Mouse (Mus musculus) forebrain, embryonic 11.5 days (tissue): ENCODE measurements around the gene H2-DMa. TPM values are rescaled to one million over a fixed set of nuclear protein-coding genes. Genes with fewer than 3 reads are reported as not detected.
A peak's percentile ranks its signal among the peaks of the same experiment; 100 is the strongest.

ENCODE experiments used
- ATAC-seq: fragments of 200-750 bp; cut with Nextera tagmentation; replicated peaks from 2 replicates; pipeline ENCODE4 v1.8.0; 2017; ENCODE audit warnings: moderate TSS enrichment; ENCODE audit not compliant: low FRiP score
- DNase-seq: peaks from one replicate; pipeline ENCODE4 v3.0.0-alpha.2; 2017; ENCODE audit warnings: low spot score
- H3K27ac ChIP-seq: fragments of 300-500 bp; sonication (generic); 2 replicates; pipeline ENCODE4 v1.5.1; 2014; ENCODE audit warnings: low read depth, low read length
- H3K27me3 ChIP-seq: fragments of 300-500 bp; sonication (generic); 2 replicates; pipeline ENCODE4 v1.6.1; 2014; ENCODE audit warnings: mild to moderate bottlenecking, low read length, mixed read lengths; ENCODE audit not compliant: control insufficient read depth, insufficient read depth
- H3K36me3 ChIP-seq: fragments of 300-500 bp; sonication (generic); 2 replicates; pipeline ENCODE4 v1.6.1; 2014; ENCODE audit warnings: mild to moderate bottlenecking, low read length, moderate library complexity, mixed read lengths; ENCODE audit not compliant: control insufficient read depth, insufficient read depth
- H3K4me1 ChIP-seq: fragments of 300-500 bp; sonication (generic); replicated peaks from 2 replicates; pipeline ENCODE4 v1.6.1; 2014; ENCODE audit warnings: low read length, mixed read lengths; ENCODE audit not compliant: control insufficient read depth, insufficient read depth
- H3K4me2 ChIP-seq: fragments of 300-500 bp; sonication (generic); 2 replicates; pipeline ENCODE4 v1.6.1; 2014; ENCODE audit warnings: low read depth, mild to moderate bottlenecking, low read length, moderate library complexity, mixed read lengths; ENCODE audit not compliant: severe bottlenecking
- H3K4me3 ChIP-seq: fragments of 300-500 bp; sonication (generic); 2 replicates; pipeline ENCODE4 v1.5.1; 2014; ENCODE audit warnings: low read depth, low read length
- H3K9ac ChIP-seq: fragments of 300-500 bp; sonication (generic); 2 replicates; pipeline ENCODE4 v1.6.1; 2014; ENCODE audit warnings: low read length
- H3K9me3 ChIP-seq: fragments of 300-500 bp; sonication (generic); 2 replicates; pipeline ENCODE4 v1.6.1; 2016; ENCODE audit warnings: low read length, mixed read lengths; ENCODE audit not compliant: control insufficient read depth
- WGBS: fragments of 180-500 bp; shearing (Covaris S2); extraction: QIAGEN DNeasy Blood & Tissue Kit; methylation state at CpG from one replicate; pipeline ENCODE4 v1.1.7; 2014; 5-methylcytosine and 5-hydroxymethylcytosine counted together
- polyA plus RNA-seq: library from polyadenylated mRNA; unstranded; fragments of >200 nt; fragmentation: Nextera tagmentation; extraction: Ambion mirVana; gene quantifications from 2 replicates; pipeline ENCODE4 v1.2.1, GENCODE M21; 2014

Gene H2-DMa
- 7.2 and 8.2 TPM in 2 replicates for polyA plus RNA-seq

DNA sequence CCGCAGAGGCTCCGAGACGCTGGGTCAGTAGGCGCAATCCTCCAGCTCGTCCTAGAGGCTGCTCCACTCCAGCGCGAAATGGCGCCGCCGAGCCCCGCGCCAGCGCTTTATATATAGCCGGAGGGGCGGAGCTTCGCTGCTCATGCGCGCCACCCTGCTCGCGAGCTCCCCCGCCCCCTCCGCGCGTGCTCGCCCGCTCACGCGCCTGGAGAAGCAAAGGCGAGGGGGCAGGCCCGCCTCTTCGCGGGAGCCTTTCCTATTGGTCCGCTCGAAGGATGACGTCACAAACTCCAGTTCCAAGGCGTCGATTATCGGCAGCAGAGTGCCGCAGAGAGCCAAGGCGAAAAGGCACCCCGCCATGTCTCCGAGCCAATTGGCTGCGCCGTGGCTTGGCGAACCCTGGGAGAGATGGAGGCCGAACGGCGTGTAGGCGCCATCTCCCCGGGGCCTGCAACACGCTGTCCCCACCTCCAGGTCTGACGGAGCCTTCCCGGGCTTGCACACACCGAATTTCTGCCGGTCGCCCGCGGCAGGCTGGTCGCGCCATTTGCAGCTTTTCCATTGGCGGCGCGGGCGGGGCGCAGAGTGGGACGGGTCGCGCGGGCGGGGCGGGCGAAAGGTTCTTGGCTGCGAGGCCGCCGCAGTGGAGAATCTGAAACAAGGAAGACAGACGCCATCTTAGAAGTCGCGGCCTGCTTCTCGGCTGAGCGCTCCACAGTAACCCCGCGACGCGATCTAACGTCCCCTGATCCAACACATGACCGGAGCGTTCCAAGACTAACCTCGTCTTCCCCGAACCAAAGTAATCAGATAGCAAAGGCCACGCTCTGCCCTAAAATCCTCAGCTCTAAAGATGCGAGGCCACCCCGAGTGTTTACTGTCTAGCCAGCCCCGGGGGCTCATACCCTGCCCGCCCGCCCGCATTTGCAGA is at the start of gene H2-DMa:
TSS of gene H2-DMa (plus strand) at position 293 of the 931 bp plus-strand sequence.
- Histone ChIP-seq H3K4me3 (peak within 1 kb of the TSS; percentile 100), H3K27me3 (no peaks in the 10 kb centered on the region), H3K36me3 (peaks cover 21% of the 10 kb centered on the region), H3K4me2 (peak within 1 kb of the TSS; percentile 95), H3K9ac (peak within 1 kb of the TSS; percentile 100), H3K27ac (peak within 1 kb of the TSS; percentile 100), H3K4me1 (peaks cover 16% of the 10 kb centered on the region; the same call in 1 of the 2 replicates), H3K9me3 (no peaks in the 10 kb centered on the region)
- ATAC-seq: peak; percentile 68
- peak; percentile 99 for DNase-seq
- WGBS: under 1% methylated on average over 95 of the region's 96 CpGs

DNA sequence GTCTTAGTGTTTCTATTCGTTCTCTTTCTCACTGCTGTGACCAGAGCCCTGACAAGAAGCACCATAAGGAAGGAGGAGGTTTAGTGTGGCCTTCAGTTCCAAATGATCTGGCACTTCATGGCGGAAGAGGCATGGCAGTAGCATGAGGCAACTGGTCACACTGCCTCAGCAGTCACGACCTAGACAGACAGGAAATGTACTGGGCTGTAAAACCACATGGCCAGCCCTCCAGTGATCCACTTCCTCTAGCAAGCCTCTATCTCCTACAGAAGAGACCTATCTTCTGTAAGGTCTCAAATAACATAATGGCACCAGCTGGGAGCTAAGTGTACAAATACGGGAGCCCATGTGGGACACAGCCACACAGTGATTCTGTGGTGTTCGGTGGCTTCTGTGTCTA is 47.2 kb upstream of the H2-DMa start:
- Histone ChIP-seq H3K4me3 (no peak overlapping the region), H3K4me2 (no peak overlapping the region), H3K9me3 (no peaks in the 10 kb centered on the region), H3K27ac (no peak overlapping the region), H3K27me3 (peaks cover 5% of the 10 kb centered on the region; the same call in 1 of the 2 replicates), H3K36me3 (no peaks in the 10 kb centered on the region), H3K9ac (no peak overlapping the region), H3K4me1 (no peaks in the 10 kb centered on the region; the same call in 1 of the 2 replicates)
- ATAC-seq: no peak
- WGBS: 82% methylated on average over 5 of the region's 5 CpGs
- DNase-seq: no peak

GRCm38 (mm10) chr17:34075271-34075670 is 44.1 kb upstream of the H2-DMa start:
- WGBS: 37% methylated on average over 7 of the region's 7 CpGs
- DNase-seq (peak; percentile 76), ATAC-seq (no peak)
- Histone ChIP-seq H3K27ac (no peak overlapping the region), H3K27me3 (peaks cover 7% of the 10 kb centered on the region; the same call in 1 of the 2 replicates), H3K9ac (no peak overlapping the region), H3K9me3 (no peaks in the 10 kb centered on the region), H3K4me1 (peaks cover 3% of the 10 kb centered on the region), H3K36me3 (no peaks in the 10 kb centered on the region), H3K4me3 (no peak overlapping the region), H3K4me2 (no peak overlapping the region)

GRCm38 (mm10) chr17:34077549-34077948 is 41.8 kb upstream of the H2-DMa start:
- H3K9me3 ChIP-seq: no peaks in the 10 kb centered on the region
- peaks cover 7% of the 10 kb centered on the region; the same call in 1 of the 2 replicates for H3K27me3 ChIP-seq
- no peak overlapping the region for H3K4me2 ChIP-seq
- no peak for ATAC-seq
- peaks cover 3% of the 10 kb centered on the region for H3K4me1 ChIP-seq
- no peak overlapping the region for H3K4me3 ChIP-seq
- peak; percentile 88 for DNase-seq
- no peak overlapping the region for H3K27ac ChIP-seq
- under 1% methylated on average over 9 of the region's 9 CpGs for WGBS
- no peak overlapping the region for H3K9ac ChIP-seq
- no peaks in the 10 kb centered on the region for H3K36me3 ChIP-seq

- ATAC-seq (0 out of 2 replicates have a peak, but pooled peaks have one; percentile 25), DNase-seq (no peak)
- H3K4me3 ChIP-seq: no peak overlapping the region
- no peaks in the 10 kb centered on the region for H3K36me3 ChIP-seq
- H3K9ac ChIP-seq: no peak overlapping the region
- peaks cover 7% of the 10 kb centered on the region; the same call in 1 of the 2 replicates for H3K27me3 ChIP-seq
- no peak overlapping the region for H3K4me2 ChIP-seq
- no peak overlapping the region for H3K27ac ChIP-seq
- H3K4me1 ChIP-seq: peaks cover 3% of the 10 kb centered on the region
- WGBS: 64% methylated on average over 4 of the region's 4 CpGs
- H3K9me3 ChIP-seq: no peaks in the 10 kb centered on the region
Measured at GRCm38 (mm10) chr17:34078148-34078547, 41.2 kb upstream of the H2-DMa start.

DNA sequence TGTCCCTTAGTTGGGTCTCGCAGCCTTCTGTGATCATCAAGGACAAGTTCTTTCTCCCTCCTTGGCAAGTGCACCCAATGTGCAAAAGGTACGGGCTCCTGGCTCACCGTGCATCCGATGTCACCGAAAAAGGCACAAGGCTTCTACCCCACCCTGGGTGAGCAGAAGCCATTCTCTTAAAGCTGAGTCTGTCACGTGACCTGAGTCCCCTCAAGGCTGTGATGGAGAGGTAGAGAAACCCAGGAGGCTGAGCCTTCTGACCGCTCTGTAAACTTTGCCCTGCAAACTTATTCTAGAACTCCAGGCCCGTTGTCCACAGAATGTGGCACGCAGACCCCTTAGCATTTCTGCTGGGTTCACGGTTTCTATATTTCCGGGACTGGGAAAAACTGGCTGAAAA is 40.3 kb upstream of the H2-DMa start:
- 94% methylated on average over 11 of the region's 11 CpGs for WGBS
- Histone ChIP-seq H3K4me1 (peaks cover 3% of the 10 kb centered on the region), H3K27me3 (peaks cover 7% of the 10 kb centered on the region; the same call in 1 of the 2 replicates), H3K27ac (no peak overlapping the region), H3K36me3 (no peaks in the 10 kb centered on the region), H3K9me3 (no peaks in the 10 kb centered on the region), H3K4me3 (no peak overlapping the region), H3K9ac (no peak overlapping the region), H3K4me2 (no peak overlapping the region)
- DNase-seq (no peak), ATAC-seq (no peak)

GRCm38 (mm10) chr17:34079621-34080020 is 39.7 kb upstream of the H2-DMa start:
- ATAC-seq (peak; percentile 71; the same call in 1 of the 2 replicates), DNase-seq (no peak)
- H3K27ac ChIP-seq: no peak overlapping the region
- H3K27me3 ChIP-seq: peaks cover 7% of the 10 kb centered on the region; the same call in 1 of the 2 replicates
- H3K4me1 ChIP-seq: peaks cover 3% of the 10 kb centered on the region
- no peak overlapping the region for H3K4me2 ChIP-seq
- no peak overlapping the region for H3K4me3 ChIP-seq
- no peak overlapping the region for H3K9ac ChIP-seq
- H3K9me3 ChIP-seq: no peaks in the 10 kb centered on the region
- no peaks in the 10 kb centered on the region for H3K36me3 ChIP-seq
- WGBS: 10% methylated on average over 5 of the region's 5 CpGs

DNA sequence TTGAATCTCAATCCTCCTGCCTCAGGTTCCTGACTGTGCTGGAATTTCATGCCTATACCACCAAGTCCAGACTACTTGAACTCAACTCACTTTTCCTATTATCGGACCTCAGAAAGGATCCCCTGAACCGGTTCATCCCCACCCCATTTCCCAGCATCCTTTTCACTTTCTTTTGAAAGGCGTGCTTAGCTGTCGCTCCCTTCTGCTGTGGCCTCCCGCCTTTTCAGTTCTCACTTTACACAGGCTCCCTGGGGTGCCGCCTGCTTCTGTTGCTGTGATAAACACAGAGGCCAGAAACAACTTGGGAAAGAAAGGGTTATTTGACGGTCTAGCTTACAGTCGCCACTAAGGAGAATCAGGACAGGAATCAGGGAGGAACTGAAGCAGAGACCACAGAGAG is 36.2 kb upstream of the H2-DMa start:
- Histone ChIP-seq H3K4me1 (no peaks in the 10 kb centered on the region; the same call in 1 of the 2 replicates), H3K9me3 (no peaks in the 10 kb centered on the region), H3K36me3 (no peaks in the 10 kb centered on the region), H3K4me2 (no peak overlapping the region), H3K4me3 (no peak overlapping the region), H3K27ac (no peak overlapping the region), H3K27me3 (no peaks in the 10 kb centered on the region), H3K9ac (no peak overlapping the region)
- DNase-seq (no peak), ATAC-seq (no peak)
- 3% methylated on average over 8 of the region's 8 CpGs for WGBS
